Mouse (Mus musculus): Measurements from ENCODE around the gene Ccdc24. TPM values are rescaled to one million over a fixed set of nuclear protein-coding genes. Genes with fewer than 3 reads are reported as not detected.

Gene Ccdc24
- total and polyA plus RNA-seq, 2 experiments from 2014 or later: 0.94 to 7.7 TPM

DNA sequence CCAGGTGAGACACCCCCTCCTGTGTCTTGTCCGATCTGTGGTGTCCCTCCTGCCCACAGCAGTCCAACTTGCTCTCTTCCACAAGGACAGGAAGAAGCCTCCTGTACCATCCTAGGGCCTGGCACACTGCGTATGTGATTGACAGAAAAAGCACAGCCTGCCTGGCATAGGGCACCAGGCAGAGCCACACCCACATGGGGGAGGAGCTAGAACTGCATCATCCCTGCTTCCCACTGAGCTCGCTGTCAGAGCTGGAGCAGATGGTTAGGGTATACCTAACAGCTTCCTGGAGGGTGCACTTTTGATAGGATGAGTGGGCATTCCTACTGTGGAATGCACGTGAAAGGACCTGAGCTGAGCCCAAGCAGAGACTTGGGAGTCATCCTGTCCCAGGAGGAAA lies 9.5 kb downstream of the Ccdc24 start:
- 30% methylated on average over 4 of the region's 4 CpGs for WGBS
- no peak for TF ChIP-seq CTCF (IDR thresholded peaks at IDR 0.05; ENCODE audit: low read depth)
- H3K9me3 ChIP-seq (ENCODE audit: low read length): no peaks in the 10 kb centered on the region

DNA sequence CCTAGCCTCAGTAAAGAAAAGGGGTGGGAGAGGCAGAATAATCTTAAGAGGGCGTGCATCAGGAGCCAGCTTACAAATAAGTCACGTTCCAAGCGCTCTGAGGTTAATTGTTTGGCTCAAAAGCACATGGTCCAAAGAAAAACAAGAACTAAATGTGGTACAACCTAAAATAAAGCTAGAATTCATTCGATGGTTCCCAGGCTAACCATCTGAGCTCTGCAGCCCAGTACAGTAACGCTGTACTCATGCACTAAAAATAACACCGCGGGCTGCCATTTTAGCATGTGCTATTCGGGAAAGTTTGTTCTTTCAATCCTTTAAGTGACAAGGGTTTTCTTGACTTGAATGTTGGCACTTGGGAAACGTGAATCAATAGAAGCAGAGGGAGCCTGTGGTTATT lies 11.8 kb downstream of the Ccdc24 start:
- no peak overlapping the region for H3K4me3 ChIP-seq (ENCODE audit: low read depth, low read length)
- H3K36me3 ChIP-seq (ENCODE audit: insufficient read depth): peaks cover 5% of the 10 kb centered on the region; the same call in 1 of the 2 replicates
- ATAC-seq (no peak), DNase-seq (no peak)
- no peak overlapping the region for H3K27ac ChIP-seq (ENCODE audit: low read depth, low read length)
- 59% methylated on average over 9 of the region's 9 CpGs for WGBS
- H3K4me1 ChIP-seq (ENCODE audit: insufficient read depth): no peaks in the 10 kb centered on the region
- no peaks in the 10 kb centered on the region for H3K27me3 ChIP-seq (ENCODE audit: insufficient read depth, low read length)
- no peak for TF ChIP-seq CTCF (IDR thresholded peaks at IDR 0.05; ENCODE audit: low read depth)
- no peak overlapping the region for H3K4me2 ChIP-seq (ENCODE audit: low read depth)
- no peak overlapping the region for H3K9ac ChIP-seq
- no peaks in the 10 kb centered on the region for H3K9me3 ChIP-seq (ENCODE audit: low read length)

More for the DNA sequence above, 9.5 kb downstream of the Ccdc24 start:
- no peak overlapping the region for H3K4me3 ChIP-seq (ENCODE audit: low read depth, low read length)
- no peaks in the 10 kb centered on the region for H3K4me1 ChIP-seq (ENCODE audit: insufficient read depth)
- peaks cover 3% of the 10 kb centered on the region; the same call in 1 of the 2 replicates for H3K36me3 ChIP-seq (ENCODE audit: insufficient read depth)
- DNase-seq: peak; percentile 76
- H3K27ac ChIP-seq (ENCODE audit: low read depth, low read length): 0 out of 2 replicates have a peak overlapping the region, but pooled peaks have one; percentile 21
- no peak overlapping the region for H3K9ac ChIP-seq
- H3K27me3 ChIP-seq (ENCODE audit: insufficient read depth, low read length): no peaks in the 10 kb centered on the region
- no peak overlapping the region for H3K4me2 ChIP-seq (ENCODE audit: low read depth)
- peak; percentile 93 for ATAC-seq

- Histone ChIP-seq H3K36me3 (ENCODE audit: insufficient read depth) (peaks cover 5% of the 10 kb centered on the region; the same call in 1 of the 2 replicates), H3K27me3 (ENCODE audit: insufficient read depth, low read length) (no peaks in the 10 kb centered on the region), H3K9ac (no peak overlapping the region), H3K4me1 (ENCODE audit: insufficient read depth) (no peaks in the 10 kb centered on the region), H3K4me2 (ENCODE audit: low read depth) (no peak overlapping the region), H3K9me3 (ENCODE audit: low read length) (no peaks in the 10 kb centered on the region), H3K27ac (ENCODE audit: low read depth, low read length) (no peak overlapping the region), H3K4me3 (ENCODE audit: low read depth, low read length) (no peak overlapping the region)
- 0 out of 2 replicates have a peak, but pooled peaks have one; percentile 10 for ATAC-seq
- TF ChIP-seq CTCF (IDR thresholded peaks at IDR 0.05; ENCODE audit: low read depth): peak; percentile 61
- DNase-seq: peak; percentile 49
- 46% methylated on average over 3 of the region's 3 CpGs for WGBS
Observed at GRCm38 (mm10) chr4:117858794-117859193, 13.6 kb downstream of the Ccdc24 start.

- ATAC-seq (peak; percentile 75), DNase-seq (no peak)
- Histone ChIP-seq H3K36me3 (ENCODE audit: insufficient read depth) (peaks cover 5% of the 10 kb centered on the region; the same call in 1 of the 2 replicates), H3K4me3 (ENCODE audit: low read depth, low read length) (no peak overlapping the region), H3K9me3 (ENCODE audit: low read length) (no peaks in the 10 kb centered on the region), H3K27ac (ENCODE audit: low read depth, low read length) (no peak overlapping the region), H3K9ac (no peak overlapping the region), H3K4me1 (ENCODE audit: insufficient read depth) (no peaks in the 10 kb centered on the region), H3K27me3 (ENCODE audit: insufficient read depth, low read length) (no peaks in the 10 kb centered on the region), H3K4me2 (ENCODE audit: low read depth) (no peak overlapping the region)
- WGBS: 61% methylated on average over 9 of the region's 9 CpGs
- TF ChIP-seq CTCF (IDR thresholded peaks at IDR 0.05; ENCODE audit: low read depth): no peak
Observed at GRCm38 (mm10) chr4:117855146-117855545, 17.2 kb downstream of the Ccdc24 start.

DNA sequence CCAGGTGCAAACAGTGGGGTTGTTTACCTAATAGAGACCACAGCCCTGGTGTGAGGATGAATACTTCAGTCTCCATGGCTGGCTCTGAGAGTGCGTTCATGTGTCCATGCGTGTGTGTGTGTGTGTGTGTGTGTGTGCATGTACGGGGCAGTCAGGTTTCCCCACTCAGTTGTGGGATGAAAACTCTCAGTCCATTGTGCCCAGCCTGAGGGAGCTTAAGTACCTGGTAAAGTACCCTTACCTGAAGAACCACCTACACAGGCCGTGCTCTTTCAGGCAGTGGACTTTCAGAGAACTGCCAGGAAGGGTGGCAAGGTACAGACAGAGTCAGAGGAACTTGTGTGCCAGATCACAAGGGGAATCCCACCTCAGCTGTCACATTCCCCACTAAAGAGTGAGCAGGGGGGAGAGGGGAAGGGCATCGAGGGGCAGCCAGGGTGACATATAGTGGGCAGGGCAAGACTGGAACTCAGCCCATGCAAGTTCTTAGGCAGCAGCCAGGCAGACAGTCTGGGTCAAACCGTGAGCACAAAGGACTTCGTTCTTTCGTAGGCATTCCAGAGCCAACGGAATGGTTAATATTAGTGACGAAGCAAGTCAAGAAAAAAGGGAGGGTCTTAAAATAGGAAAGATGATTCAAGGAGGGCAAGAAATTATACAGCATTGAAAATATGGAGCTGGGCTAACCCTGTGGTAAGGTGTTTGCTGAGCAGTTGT lies 20.0 kb downstream of the Ccdc24 start:
- H3K4me3 ChIP-seq (ENCODE audit: low read depth, low read length): no peak overlapping the region
- H3K4me1 ChIP-seq (ENCODE audit: insufficient read depth): no peaks in the 10 kb centered on the region
- no peaks in the 10 kb centered on the region for H3K9me3 ChIP-seq (ENCODE audit: low read length)
- H3K27me3 ChIP-seq (ENCODE audit: insufficient read depth, low read length): no peaks in the 10 kb centered on the region
- no peak overlapping the region for H3K27ac ChIP-seq (ENCODE audit: low read depth, low read length)
- no peak for TF ChIP-seq CTCF (IDR thresholded peaks at IDR 0.05; ENCODE audit: low read depth)
- H3K9ac ChIP-seq: no peak overlapping the region
- H3K36me3 ChIP-seq (ENCODE audit: insufficient read depth): no peaks in the 10 kb centered on the region
- WGBS: 79% methylated on average over 10 of the region's 10 CpGs
- ATAC-seq (no peak), DNase-seq (no peak)
- H3K4me2 ChIP-seq (ENCODE audit: low read depth): no peak overlapping the region

- Histone ChIP-seq H3K27ac (ENCODE audit: low read depth, low read length) (no peak overlapping the region), H3K9me3 (ENCODE audit: low read length) (no peaks in the 10 kb centered on the region), H3K36me3 (ENCODE audit: insufficient read depth) (no peaks in the 10 kb centered on the region), H3K9ac (no peak overlapping the region), H3K27me3 (ENCODE audit: insufficient read depth, low read length) (no peaks in the 10 kb centered on the region), H3K4me3 (ENCODE audit: low read depth, low read length) (no peak overlapping the region), H3K4me2 (ENCODE audit: low read depth) (no peak overlapping the region), H3K4me1 (ENCODE audit: insufficient read depth) (no peaks in the 10 kb centered on the region)
- no peak for DNase-seq
- WGBS: 81% methylated on average over 7 of the region's 7 CpGs
- no peak for TF ChIP-seq CTCF (IDR thresholded peaks at IDR 0.05; ENCODE audit: low read depth)
- no peak for ATAC-seq
Observed at GRCm38 (mm10) chr4:117850871-117851270, 21.5 kb downstream of the Ccdc24 start.

GRCm38 (mm10) chr4:117850176-117850575 lies 22.2 kb downstream of the Ccdc24 start:
- Histone ChIP-seq H3K27ac (ENCODE audit: low read depth, low read length) (no peak overlapping the region), H3K4me2 (ENCODE audit: low read depth) (no peak overlapping the region), H3K9me3 (ENCODE audit: low read length) (no peaks in the 10 kb centered on the region), H3K4me3 (ENCODE audit: low read depth, low read length) (no peak overlapping the region), H3K9ac (no peak overlapping the region), H3K36me3 (ENCODE audit: insufficient read depth) (no peaks in the 10 kb centered on the region), H3K4me1 (ENCODE audit: insufficient read depth) (no peaks in the 10 kb centered on the region), H3K27me3 (ENCODE audit: insufficient read depth, low read length) (no peaks in the 10 kb centered on the region)
- DNase-seq (no peak), ATAC-seq (no peak)
- no peak for TF ChIP-seq CTCF (IDR thresholded peaks at IDR 0.05; ENCODE audit: low read depth)
- WGBS: 72% methylated on average over 7 of the region's 7 CpGs
